Mouse (Mus musculus) fibroblast of lung, adult 2 months (primary cell): ENCODE measurements around the gene Izumo2.
"Not testable (repeated sequence)": the region's sequence is repeated elsewhere in the genome, so short reads cannot be mapped to it uniquely, and the experiment has no call there.

ENCODE experiments used
- DNase-seq: peaks from one replicate; pipeline ENCODE4 v3.0.0-alpha.2; 2011; ENCODE audit warnings: low read depth

Gene Izumo2

DNA sequence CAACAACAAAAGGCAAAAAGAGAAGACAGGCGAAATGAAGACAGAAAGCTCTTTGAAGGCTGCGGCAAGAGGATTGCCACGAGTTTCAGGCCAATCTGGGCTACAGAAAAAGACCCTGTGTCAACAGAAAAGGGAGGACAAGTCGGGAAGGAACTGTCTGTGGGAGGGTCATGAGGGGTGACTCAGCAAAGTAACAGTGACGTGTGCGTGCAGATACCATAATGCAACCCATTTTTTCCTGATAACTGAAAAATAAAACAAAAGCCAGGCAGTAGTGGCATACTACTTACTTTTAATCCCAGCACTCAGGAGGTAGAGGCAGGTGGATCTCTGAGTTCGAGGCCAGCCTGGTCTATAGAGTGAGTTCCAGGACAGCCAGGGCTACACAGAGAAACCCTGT, 10.6 kb upstream of the Izumo2 start:
- no peak for DNase-seq

DNA sequence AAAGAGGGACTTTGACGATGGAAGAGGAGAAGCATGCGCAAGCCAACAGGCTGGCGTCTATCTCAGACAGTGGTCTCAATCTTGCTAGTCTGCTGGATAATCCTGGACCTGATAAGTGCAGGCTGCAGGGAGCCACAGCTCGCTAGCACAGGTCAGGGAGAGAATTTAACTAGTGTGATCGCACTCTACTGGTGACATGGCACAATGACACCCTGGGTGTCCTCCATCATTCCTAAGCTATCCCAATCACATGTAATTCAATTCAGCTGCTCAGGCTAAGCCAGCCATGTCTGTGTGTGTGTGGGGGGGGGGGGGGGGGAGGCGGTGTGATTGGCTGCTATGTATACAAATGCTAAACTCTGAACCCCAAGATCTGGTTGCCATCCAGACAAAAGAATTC, 6.6 kb upstream of the Izumo2 start:
- peak; percentile 10 for DNase-seq

DNA sequence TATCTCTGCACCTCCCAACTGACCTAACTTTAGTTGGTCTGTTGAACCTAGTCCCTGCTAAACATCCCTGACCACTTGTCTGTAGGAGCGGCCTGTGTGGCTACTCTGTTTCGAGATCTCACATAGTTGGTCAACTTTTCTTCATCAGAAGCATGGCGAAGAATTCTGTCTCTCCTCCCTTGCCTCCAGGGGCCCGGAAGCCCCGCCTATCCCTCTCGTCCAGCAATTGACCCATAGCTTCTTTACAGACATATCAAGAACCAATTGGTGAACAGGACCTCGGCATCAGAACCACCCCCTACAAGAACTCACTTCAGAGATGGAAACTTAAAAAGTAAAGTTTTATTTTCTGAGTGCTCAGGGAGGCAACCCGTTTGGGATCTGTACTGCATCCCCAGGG, 5.6 kb upstream of the Izumo2 start:
- no peak for DNase-seq

DNA sequence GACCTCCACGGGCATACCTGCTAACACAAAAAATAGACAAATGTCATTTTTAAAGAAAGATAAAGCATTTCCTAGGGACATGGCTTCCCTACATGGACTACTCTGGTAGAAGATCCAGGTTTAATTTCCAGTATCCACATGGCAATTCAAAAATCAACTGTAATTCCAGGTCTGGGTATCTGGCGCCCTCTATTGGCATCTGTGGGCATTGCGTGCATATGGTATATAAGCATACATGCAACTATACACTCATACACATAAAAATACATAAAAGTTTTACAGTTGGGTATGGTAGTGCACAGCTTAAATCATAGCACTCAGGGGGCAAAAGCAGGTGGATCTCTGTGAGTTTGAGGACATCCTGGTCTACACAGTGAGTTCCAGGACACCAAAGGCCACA, 4.2 kb upstream of the Izumo2 start:
- DNase-seq = no peak

- DNase-seq = no peak
Observed at GRCm38 (mm10) chr7:44705086-44705485, 3.5 kb upstream of the Izumo2 start.

- DNase-seq = no peak
Observed at GRCm38 (mm10) chr7:44706322-44706721, 2.2 kb upstream of the Izumo2 start.

GRCm38 (mm10) chr7:44707169-44707675, 1.3 kb upstream of the Izumo2 start:
- DNase-seq = no peak

DNA sequence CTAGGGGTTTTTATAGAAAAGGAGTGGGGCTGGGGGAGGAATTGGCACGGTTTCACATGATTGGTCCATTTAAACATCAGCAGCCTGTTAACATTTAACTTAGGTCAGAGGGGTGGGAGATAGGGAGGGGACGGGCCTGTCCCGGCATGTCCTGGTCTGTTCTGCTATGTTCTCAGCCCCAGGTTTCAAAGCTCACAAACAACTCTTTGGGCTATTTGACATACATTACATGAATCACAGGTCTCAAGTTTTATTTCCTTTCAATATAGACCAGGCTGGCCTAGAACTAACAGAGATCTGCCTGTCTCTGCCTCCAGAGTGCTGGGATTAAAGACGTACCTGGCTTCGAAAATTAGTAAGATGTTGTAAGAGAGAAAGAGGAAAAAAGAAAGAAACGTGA, 449 bp upstream of the Izumo2 start:
- DNase-seq = not testable (repeated sequence)

DNA sequence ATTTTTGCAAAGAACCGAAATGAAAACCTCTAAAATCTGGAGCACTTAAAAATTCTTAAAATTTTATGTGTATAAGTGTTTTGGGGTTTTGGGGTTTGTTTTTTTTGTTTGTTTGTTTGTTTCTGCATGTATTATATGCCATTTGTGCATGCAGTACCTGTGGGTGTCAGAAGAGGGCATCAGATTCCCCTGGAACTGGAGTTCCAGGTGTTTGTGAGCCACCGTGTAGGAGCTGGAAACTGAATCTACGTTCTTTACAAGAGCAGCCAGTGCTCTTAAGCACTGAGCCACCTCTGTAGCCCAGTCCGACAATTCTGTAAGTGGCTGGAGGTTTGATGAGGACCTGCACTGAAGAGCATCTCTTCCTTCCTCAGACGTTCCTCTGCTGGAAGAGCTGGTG, 1.3 kb downstream of the Izumo2 start:
- no peak for DNase-seq

DNA sequence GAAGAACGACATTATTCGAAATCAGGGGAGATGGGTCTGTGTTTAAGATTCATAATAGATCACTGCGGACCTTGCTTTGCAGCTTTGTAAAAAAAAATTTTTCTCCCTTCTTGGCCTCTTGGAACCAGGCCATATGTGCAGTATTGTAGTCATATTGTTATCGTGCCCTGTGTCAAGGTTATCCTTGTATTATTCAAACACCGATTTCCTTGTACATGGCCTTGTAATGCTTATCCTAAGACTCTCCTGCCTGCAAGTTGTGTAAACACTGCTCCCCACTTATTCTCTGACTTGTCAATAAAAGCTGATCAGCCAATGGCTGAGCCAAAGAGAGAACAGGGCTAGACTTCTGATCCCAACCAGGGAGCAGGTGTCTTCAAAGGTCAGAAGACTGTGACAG, 13.5 kb downstream of the Izumo2 start:
- no peak for DNase-seq

- DNase-seq = no peak
Observed at GRCm38 (mm10) chr7:44724316-44724715, 15.8 kb downstream of the Izumo2 start.

DNA sequence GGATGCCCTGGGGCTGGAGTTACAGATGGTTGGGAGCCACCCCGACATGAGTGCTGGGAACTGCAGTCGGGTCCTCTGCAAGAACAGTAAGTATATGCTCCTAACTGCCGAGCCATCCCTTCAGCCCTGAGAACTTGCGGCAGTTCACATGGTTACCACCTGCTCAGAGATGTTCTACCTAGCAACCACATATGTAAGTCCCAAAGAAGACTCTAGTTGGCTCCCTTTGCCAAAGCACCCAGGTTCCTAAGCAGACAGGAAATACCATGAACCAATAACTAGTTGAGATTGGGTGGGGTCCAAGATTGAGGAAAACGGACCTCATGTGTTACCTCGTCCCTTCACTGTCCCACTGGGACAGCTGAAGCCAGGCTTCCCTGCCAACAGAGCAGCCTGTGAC, 17.8 kb downstream of the Izumo2 start:
- DNase-seq = no peak

- DNase-seq = no peak
Observed at GRCm38 (mm10) chr7:44727151-44727550, 18.6 kb downstream of the Izumo2 start.

DNA sequence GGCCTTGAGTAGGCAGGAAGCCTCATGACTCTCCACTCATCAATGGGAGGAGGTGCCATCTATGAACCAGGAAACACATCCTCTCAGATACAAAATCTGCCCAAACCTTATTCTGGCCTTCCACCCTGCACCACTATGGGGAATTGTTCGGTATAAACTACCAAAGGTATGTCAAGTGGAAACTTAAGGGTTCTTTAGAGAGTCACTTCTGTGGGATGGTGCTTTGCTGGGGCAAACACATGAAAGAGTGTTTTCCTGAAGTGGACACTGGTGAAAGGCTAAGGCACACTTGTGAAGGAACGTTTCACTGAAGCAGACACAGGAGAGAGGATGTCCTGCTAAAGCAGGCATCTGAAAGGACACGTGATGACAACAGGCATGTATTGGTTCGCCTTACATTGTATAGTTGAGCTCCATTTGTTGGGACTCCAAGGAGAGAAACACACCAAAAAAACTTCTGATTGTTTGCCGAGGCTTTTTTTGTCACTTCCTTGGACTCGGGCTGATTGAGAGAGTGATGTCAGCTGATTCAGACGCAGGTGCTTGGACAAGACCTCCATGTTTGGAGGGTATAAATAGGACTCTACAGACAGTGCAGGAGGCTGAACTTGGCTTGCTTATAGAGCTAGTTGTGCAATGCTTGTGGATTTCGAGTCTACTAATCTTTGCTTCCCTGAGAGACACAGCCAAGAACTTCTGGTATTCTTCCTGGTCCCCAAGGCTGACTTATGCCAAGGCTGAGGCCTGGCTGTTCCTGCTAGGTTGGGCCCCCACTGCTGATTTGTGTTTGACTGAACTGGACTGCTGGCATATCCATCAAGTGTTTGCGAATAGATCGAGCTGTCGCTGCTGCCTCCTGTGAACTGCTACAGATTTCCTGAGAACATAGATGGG, 19.8 kb downstream of the Izumo2 start:
- no peak for DNase-seq

- no peak for DNase-seq
Observed at GRCm38 (mm10) chr7:44733723-44734122, 25.2 kb downstream of the Izumo2 start.

DNA sequence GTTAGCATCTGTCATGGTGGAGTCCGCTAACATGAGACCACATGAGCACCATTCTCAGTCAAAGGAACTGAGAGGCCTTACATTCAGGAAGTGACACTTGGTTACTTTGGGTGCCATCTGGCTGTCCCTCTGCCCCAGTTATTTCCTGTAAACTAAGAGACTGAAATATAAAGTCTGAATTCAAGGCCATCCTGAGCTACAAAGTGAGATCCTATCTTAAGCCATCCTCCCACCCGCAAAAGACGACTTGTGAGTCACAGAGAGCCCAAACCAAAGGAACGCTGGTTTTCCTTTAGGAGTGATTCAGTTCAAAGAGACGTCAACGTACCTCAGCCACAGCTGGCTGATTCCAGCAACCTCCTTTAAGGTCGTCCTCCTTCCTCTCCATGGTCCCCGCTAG, 32.8 kb downstream of the Izumo2 start:
- DNase-seq = no peak

DNA sequence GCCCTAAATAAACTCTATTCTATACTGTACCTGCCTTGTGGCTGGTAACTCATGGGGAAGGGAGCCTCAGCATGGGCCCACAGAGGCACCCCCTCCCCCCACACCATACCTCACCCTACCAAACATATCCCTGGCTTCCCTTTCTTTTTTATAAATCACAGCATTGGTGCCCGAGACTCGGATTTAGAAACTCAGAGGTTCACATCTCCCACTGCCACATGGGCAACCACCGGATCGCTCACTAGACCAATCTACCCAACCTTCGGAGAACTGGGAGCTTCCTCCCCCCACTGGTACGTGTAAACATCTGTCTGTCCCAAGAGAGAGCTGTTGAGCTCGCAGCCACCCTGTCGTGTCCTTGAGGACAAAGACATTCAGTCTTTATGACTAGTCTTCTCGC, 35.7 kb downstream of the Izumo2 start:
- DNase-seq = no peak

GRCm38 (mm10) chr7:44745076-44745475, 36.5 kb downstream of the Izumo2 start:
- DNase-seq = peak; percentile 46

DNA sequence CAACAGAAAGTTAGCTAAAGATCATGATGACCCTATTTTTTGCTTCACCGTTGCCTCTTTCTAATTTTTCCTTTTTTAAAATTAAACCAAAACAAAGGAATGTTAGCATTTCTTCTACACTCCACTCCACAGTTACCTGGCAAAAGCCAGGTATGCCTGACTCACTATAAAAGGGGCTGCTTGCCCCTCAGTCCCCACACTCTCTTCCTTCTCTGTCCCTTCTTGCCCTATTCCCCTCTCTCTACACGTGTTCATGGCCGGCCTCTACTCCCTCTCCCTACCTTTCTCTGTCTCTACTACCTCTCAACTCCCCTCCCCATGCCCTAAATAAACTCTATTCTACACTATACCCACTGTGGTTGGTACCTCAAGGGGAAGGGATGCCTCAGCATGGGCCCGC, 38.6 kb downstream of the Izumo2 start:
- no peak for DNase-seq

DNA sequence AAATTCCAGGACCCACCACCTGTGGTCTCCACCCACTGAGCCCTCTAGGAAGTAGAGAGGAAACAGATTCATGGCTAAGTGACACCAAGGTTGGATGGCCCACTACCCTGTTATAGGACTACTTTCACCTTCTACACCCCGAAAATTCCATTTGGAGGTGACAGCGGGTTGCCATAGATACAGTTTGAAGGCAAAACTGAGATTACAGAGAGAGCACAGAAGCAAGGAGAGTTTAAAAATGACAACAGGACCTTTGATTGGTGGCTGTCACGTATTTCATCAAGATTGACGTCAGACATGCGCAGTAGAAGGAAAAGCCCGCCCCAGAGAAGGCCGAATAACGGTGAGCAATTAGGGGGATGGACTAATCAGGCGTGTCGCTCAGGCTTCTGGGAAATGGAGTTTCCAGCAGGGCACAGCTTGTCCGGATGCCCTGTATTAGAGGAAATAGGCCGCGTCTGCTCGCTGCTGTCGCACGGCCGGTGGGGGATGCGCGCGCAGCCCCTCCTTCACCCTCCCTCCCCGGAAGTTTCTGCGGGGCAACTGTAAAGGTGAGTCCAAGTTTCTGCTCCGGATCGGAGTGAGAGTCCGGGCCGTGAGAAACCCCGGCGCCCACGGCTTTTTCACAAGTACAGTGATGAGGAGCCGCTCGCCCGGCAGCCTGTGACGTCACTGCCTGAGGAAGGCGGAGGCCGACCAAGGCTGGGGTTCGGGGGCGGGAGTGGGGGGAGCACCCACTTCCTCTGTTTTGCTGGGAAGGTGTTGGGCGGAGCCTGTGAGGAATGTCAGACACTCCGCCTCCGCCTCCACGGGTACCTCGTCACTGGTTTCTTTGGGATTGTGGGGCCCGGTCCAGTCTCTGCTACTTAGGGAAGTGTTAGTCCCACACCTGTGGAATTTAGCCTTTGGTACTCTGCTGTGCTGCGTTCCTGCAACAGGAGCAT, 39.8 kb downstream of the Izumo2 start, which contains the start of gene Vrk3:
Gene Vrk3, plus strand, starts transcription at position 313 of the 944 bp plus-strand sequence.
- peak; percentile 96 for DNase-seq

DNA sequence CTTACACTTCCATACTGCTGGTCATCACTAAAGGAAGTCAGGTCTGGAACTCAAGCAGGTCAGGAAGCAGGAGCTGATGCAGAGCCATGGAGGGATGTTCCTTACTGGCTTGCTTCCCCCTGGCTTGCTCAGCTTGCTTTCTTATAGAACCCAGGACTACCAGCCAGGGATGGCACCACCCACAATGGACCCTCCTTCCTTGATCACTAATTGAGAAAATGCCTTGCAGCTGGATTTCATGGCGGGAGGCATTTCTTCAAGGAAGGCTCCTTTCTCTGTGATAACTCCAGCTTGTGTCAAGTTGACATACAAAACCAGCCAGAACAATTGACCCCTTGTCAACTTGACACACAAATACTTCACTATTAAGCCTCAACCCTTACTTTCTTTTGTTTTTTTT, 42.4 kb downstream of the Izumo2 start, which contains the start of gene Zfp473:
Gene Zfp473, minus strand, starts transcription at position 101 of the 400 bp plus-strand sequence.
- DNase-seq = not testable (repeated sequence)

- no peak for DNase-seq
Observed at GRCm38 (mm10) chr7:44757164-44757563, 48.6 kb downstream of the Izumo2 start.

DNA sequence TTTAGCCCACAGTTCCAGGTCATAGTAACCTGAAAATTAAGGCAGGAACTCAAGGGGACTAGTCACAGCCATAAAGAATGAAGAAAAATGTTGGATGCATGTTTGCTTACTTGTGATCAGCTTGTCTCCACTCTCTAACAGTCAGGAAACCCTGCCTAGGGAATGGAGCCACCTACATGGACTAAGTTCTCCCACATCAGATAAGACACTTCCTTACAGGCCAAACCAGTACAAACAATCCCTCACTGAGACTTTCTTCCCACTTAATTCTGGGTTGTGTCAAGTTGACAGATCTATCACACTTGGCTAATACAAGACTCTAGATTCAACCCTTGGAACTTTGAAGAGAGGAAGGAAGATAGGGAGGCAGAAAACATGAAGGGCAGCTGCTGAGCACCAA, 51.8 kb downstream of the Izumo2 start:
- no peak for DNase-seq
